Mouse (Mus musculus): Measurements from ENCODE around the gene Hoxd10. TPM values are rescaled to one million over a fixed set of nuclear protein-coding genes. Genes with fewer than 3 reads are reported as not detected.

Gene Hoxd10
- total and polyA plus RNA-seq, 2 experiments from 2014 or later = not detected

DNA sequence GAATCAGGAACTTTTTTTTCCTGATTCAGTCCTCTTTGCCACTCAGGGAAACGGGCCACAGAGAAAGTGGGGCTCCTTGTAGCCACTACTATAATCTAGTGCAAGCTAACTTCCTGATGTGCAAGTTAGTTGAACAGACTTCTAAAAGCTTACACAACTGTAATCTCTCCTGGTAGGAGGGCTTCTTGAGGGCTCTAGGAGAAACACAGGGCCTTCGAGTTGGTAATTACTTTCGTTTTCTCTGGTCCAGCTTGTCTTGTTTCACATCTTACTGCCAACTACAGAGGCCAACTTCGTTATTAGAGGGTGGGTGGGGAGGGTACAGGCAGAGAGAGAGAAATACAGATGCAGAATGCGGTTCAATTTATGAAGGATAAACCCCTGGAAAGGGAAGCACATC lies 19.9 kb upstream of the Hoxd10 start:
- Histone ChIP-seq H3K9ac (replicated peaks; ENCODE audit: low read depth, low read length) (no peak overlapping the region), H3K27ac (ENCODE audit: low read depth) (no peak overlapping the region), H3K36me3 (replicated peaks; ENCODE audit: control insufficient read depth, insufficient read depth, low read length) (no peaks in the 10 kb centered on the region), H3K4me2 (ENCODE audit: low read depth, low read length) (peak overlapping the region; percentile 3; the same call in 1 of the 2 replicates), H3K9me3 (replicated peaks; ENCODE audit: control insufficient read depth, low read length) (no peaks in the 10 kb centered on the region), H3K4me3 (ENCODE audit: low read depth, low read length) (peak overlapping the region; percentile 41; the same call in 1 of the 2 replicates), H3K4me1 (ENCODE audit: control insufficient read depth, insufficient read depth) (peaks cover 8% of the 10 kb centered on the region; the same call in 1 of the 2 replicates), H3K27me3 (ENCODE audit: control insufficient read depth, insufficient read depth, low read length) (peaks cover 100% of the 10 kb centered on the region)
- DNase-seq (ENCODE audit: low spot score) (no peak), ATAC-seq (ENCODE audit: insufficient read depth, low read depth) (no peak)
- no peak for TF ChIP-seq CTCF (IDR thresholded peaks at IDR 0.05; ENCODE audit: low read depth)
- WGBS = 19% methylated on average over 5 of the region's 5 CpGs

DNA sequence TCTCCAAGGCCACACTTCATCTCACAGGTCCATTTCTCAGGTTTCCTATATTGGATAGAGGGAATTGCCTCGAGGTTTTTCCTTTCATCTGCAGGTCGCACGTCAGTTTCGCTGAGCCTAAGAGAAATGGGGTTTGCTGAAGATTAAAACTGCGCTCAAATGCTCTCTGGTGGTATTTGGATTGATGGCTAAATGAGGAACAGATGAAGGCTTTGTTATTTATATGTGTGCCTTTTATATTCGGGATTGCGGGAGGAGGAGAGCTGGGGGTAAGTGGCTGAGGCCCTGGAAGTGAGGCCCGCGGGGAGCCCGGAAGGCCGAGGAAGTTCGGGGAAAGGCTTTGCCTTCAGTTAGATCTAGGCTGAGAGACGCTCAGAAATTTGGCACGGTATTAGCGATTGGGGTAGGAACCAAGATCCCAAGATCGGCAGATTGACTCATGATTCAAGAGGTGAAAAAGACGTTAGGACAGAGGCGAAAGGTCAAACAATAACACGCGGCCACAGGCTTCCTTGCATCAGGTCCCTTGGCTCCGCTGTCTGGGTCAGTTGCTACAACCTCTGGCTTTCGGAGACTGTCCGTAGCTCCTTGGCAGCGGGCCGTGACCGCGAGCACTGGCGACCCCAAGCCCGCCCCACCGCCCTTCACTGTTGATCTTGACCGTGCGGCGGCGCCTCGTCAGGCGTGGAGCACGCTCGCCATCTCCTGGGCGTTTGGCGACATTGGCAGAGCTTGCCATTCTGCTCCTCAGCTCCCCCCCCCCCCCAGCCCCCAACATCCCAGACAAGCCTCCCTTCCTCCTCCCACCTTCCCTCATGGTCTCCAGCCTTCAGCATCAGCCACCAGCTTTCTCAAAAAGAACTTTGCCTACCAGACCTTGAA lies 19.0 kb upstream of the Hoxd10 start:
- DNase-seq (ENCODE audit: low spot score) (no peak), ATAC-seq (ENCODE audit: insufficient read depth, low read depth) (peak; percentile 67)
- no peak for TF ChIP-seq EP300 (IDR thresholded peaks at IDR 0.05; ENCODE audit: low read depth)
- peak; percentile 73 for TF ChIP-seq CTCF (IDR thresholded peaks at IDR 0.05; ENCODE audit: low read depth)
- Histone ChIP-seq H3K4me2 (ENCODE audit: low read depth, low read length) (peak overlapping the region; percentile 61), H3K4me1 (ENCODE audit: control insufficient read depth, insufficient read depth) (peaks cover 8% of the 10 kb centered on the region; the same call in 1 of the 2 replicates), H3K9me3 (replicated peaks; ENCODE audit: control insufficient read depth, low read length) (no peaks in the 10 kb centered on the region), H3K9ac (replicated peaks; ENCODE audit: low read depth, low read length) (no peak overlapping the region), H3K36me3 (replicated peaks; ENCODE audit: control insufficient read depth, insufficient read depth, low read length) (no peaks in the 10 kb centered on the region), H3K27ac (ENCODE audit: low read depth) (no peak overlapping the region), H3K27me3 (ENCODE audit: control insufficient read depth, insufficient read depth, low read length) (peaks cover 100% of the 10 kb centered on the region), H3K4me3 (ENCODE audit: low read depth, low read length) (peak overlapping the region; percentile 41)
- 7% methylated on average over 40 of the region's 40 CpGs for WGBS

GRCm38 (mm10) chr2:74673835-74674425 lies 17.8 kb upstream of the Hoxd10 start:
- 4% methylated on average over 24 of the region's 24 CpGs for WGBS
- no peak overlapping the region for H3K27ac ChIP-seq (ENCODE audit: low read depth)
- TF ChIP-seq EP300 (IDR thresholded peaks at IDR 0.05; ENCODE audit: low read depth) (no peak), CTCF (IDR thresholded peaks at IDR 0.05; ENCODE audit: low read depth) (no peak)

GRCm38 (mm10) chr2:74674881-74675665 lies 16.7 kb upstream of the Hoxd10 start, which contains the start of gene Hoxd12:
Gene Hoxd12 (plus strand): TSS chr2:74675013.
- 4% methylated on average over 47 of the region's 47 CpGs for WGBS
- Histone ChIP-seq H3K4me1 (ENCODE audit: control insufficient read depth, insufficient read depth) (0 out of 2 replicates have a peak, but pooled peaks cover 4% of the 10 kb centered on the region), H3K36me3 (replicated peaks; ENCODE audit: control insufficient read depth, insufficient read depth, low read length) (no peaks in the 10 kb centered on the region), H3K9me3 (replicated peaks; ENCODE audit: control insufficient read depth, low read length) (no peaks in the 10 kb centered on the region), H3K9ac (replicated peaks; ENCODE audit: low read depth, low read length) (no peak within 1 kb of the TSS), H3K27ac (ENCODE audit: low read depth) (no peak within 1 kb of the TSS), H3K4me3 (ENCODE audit: low read depth, low read length) (no peak within 1 kb of the TSS), H3K4me2 (ENCODE audit: low read depth, low read length) (no peak within 1 kb of the TSS), H3K27me3 (ENCODE audit: control insufficient read depth, insufficient read depth, low read length) (peaks cover 100% of the 10 kb centered on the region)
- TF ChIP-seq CTCF (IDR thresholded peaks at IDR 0.05; ENCODE audit: low read depth) (no peak), EP300 (IDR thresholded peaks at IDR 0.05; ENCODE audit: low read depth) (no peak)
- DNase-seq (ENCODE audit: low spot score) = no peak
- ATAC-seq (ENCODE audit: insufficient read depth, low read depth) = no peak

More at GRCm38 (mm10) chr2:74673835-74674425, 17.8 kb upstream of the Hoxd10 start:
- no peak overlapping the region for H3K9ac ChIP-seq (replicated peaks; ENCODE audit: low read depth, low read length)
- 0 out of 2 replicates have a peak, but pooled peaks cover 4% of the 10 kb centered on the region for H3K4me1 ChIP-seq (ENCODE audit: control insufficient read depth, insufficient read depth)
- no peaks in the 10 kb centered on the region for H3K9me3 ChIP-seq (replicated peaks; ENCODE audit: control insufficient read depth, low read length)
- no peak overlapping the region for H3K4me2 ChIP-seq (ENCODE audit: low read depth, low read length)
- no peaks in the 10 kb centered on the region for H3K36me3 ChIP-seq (replicated peaks; ENCODE audit: control insufficient read depth, insufficient read depth, low read length)
- no peak for DNase-seq (ENCODE audit: low spot score)
- H3K27me3 ChIP-seq (ENCODE audit: control insufficient read depth, insufficient read depth, low read length) = peaks cover 100% of the 10 kb centered on the region
- ATAC-seq (ENCODE audit: insufficient read depth, low read depth) = no peak
- H3K4me3 ChIP-seq (ENCODE audit: low read depth, low read length) = no peak overlapping the region

GRCm38 (mm10) chr2:74675666-74676282 lies 15.9 kb upstream of the Hoxd10 start:
- no peak for TF ChIP-seq EP300 (IDR thresholded peaks at IDR 0.05; ENCODE audit: low read depth)
- TF ChIP-seq CTCF (IDR thresholded peaks at IDR 0.05; ENCODE audit: low read depth) = no peak
- Histone ChIP-seq H3K4me2 (ENCODE audit: low read depth, low read length) (no peak overlapping the region), H3K9ac (replicated peaks; ENCODE audit: low read depth, low read length) (no peak overlapping the region), H3K4me1 (ENCODE audit: control insufficient read depth, insufficient read depth) (0 out of 2 replicates have a peak, but pooled peaks cover 4% of the 10 kb centered on the region), H3K9me3 (replicated peaks; ENCODE audit: control insufficient read depth, low read length) (no peaks in the 10 kb centered on the region), H3K4me3 (ENCODE audit: low read depth, low read length) (no peak overlapping the region), H3K36me3 (replicated peaks; ENCODE audit: control insufficient read depth, insufficient read depth, low read length) (no peaks in the 10 kb centered on the region), H3K27ac (ENCODE audit: low read depth) (no peak overlapping the region), H3K27me3 (ENCODE audit: control insufficient read depth, insufficient read depth, low read length) (peaks cover 100% of the 10 kb centered on the region)
- 7% methylated on average over 23 of the region's 24 CpGs for WGBS
- ATAC-seq (ENCODE audit: insufficient read depth, low read depth) = no peak
- no peak for DNase-seq (ENCODE audit: low spot score)
